Mouse (Mus musculus) liver, embryonic 14 days (tissue): ENCODE measurements around the gene Pitx3. TPM values are rescaled to one million over a fixed set of nuclear protein-coding genes. Genes with fewer than 3 reads are reported as not detected.

Experiments
- polyA plus RNA-seq: library from polyadenylated mRNA; depleted of rRNA; stranded (reverse); fragments of >200 nt; gene quantifications from 2 replicates; pipeline ENCODE4 v1.2.3, GENCODE M21; 2012; rRNA removed

Pitx3 gene
- 0.01 and 0.14 TPM in 2 replicates for polyA plus RNA-seq

GRCm38 (mm10) chr19:46147511-46148371, at the start of gene Pitx3:
Pitx3 (minus strand) TSS chr19:46148326.

DNA sequence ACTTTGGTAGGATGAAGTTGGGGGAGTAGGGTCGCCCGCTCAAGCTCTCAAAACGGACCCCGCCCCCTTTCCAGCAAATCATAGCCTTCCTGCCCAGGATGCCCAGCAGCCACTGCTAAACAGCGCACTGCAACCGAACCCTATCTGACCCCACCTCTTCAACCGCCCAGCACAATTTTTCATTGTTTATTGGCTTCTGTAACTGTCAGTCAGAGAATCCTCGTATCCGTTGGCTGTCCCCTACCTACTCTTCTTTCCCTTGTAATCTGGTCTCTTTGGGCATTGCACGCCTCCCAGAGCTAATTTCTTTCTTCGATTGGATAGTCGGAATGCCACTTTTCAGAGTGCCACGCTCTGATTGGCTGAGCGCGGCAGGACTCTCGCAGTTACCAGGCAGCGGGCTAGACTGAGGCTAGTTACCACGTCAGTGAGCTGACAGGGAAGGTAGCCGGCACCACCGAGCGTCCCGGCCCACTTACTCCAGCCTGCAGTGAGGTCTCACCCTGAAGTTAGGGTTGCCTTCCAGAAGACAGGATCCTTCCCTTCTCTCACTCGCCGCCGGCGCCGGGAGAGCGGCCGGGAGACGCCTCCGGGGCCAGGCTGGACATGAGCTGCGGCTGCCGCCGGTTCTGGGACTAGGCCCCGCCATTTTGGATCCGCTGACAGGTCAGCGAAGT, 4.1 kb upstream of the Pitx3 start, which contains the start of gene Gbf1:
Gene Gbf1 (plus strand): TSS at position 383 of the 677 bp plus-strand sequence.

DNA sequence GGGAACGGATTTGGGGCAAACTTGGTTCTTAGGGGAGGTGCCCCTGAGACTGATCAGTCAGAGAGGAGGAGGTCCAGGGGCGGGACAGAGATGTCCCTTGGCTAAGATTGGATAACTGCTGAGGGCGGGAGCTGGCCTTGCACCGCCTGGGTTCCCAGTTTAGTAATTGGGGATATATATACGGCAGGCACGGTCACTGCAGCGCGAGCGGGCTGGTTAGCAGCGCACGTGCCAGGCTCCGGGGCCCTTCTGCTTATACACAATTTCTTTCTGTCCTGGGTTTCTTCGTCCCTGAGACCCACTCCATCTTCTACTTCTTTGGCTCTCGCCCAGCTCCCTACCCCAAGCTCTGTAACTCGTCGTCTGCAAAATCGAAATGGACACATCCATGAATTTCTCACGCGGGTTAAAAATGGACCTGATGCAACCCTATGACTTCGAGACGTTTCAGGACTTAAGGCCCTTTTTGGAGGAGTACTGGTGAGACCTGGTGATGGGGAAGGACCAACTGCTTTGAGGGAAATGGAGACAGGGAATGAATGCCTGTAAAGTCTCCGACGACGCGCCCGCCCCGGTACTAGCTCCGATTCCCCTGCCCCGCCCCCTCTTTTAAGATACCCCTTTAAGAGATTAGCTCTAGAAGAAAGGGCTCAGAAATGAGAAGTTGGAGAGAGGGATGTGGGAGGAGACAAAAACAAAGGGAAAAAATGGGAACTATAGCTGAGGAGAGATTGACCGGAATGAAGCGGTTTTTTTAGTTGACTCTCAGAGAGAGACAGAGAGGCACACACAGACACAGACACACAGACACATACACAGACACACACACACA, 16.2 kb downstream of the Pitx3 start, which contains the start of gene Elovl3:
Gene Elovl3 (plus strand): TSS at position 204 of the 832 bp plus-strand sequence.

Other genes with a start within 250 kb of the Pitx3 start
- 2.2 and 2.3 TPM in 2 replicates for gene Armh3, start 149.8 kb downstream of the Pitx3 start, polyA plus RNA-seq
- 0.96 and 1.2 TPM in 2 replicates for gene Hps6, start 144.8 kb downstream of the Pitx3 start, polyA plus RNA-seq
- gene Pprc1, start 103.4 kb downstream of the Pitx3 start, polyA plus RNA-seq, result 13.5 and 16.8 TPM in 2 replicates
- 116 and 124 TPM in 2 replicates for gene Ldb1, start 103.1 kb downstream of the Pitx3 start, polyA plus RNA-seq
- gene Nolc1, start 72.5 kb downstream of the Pitx3 start, polyA plus RNA-seq, result 72.9 and 75.8 TPM in 2 replicates
- gene Elovl3, start 16.4 kb downstream of the Pitx3 start, polyA plus RNA-seq, result not detected in 2 replicates
- gene Gbf1, start 4.2 kb upstream of the Pitx3 start, polyA plus RNA-seq, result 13.8 and 15.3 TPM in 2 replicates
- 4.4 TPM in 2 replicates for gene Nfkb2, start 156.0 kb upstream of the Pitx3 start, polyA plus RNA-seq
- gene Psd, start 178.8 kb upstream of the Pitx3 start, polyA plus RNA-seq, result 5.4 TPM in 2 replicates
- 5.7 and 6.2 TPM in 2 replicates for gene Fbxl15, start 179.9 kb upstream of the Pitx3 start, polyA plus RNA-seq
- gene Cuedc2, start 190.4 kb upstream of the Pitx3 start, polyA plus RNA-seq, result 46.0 and 54.8 TPM in 2 replicates
- 7.3 and 10.8 TPM in 2 replicates for gene Mfsd13a, start 192.8 kb upstream of the Pitx3 start, polyA plus RNA-seq
- 0.21 and 0.23 TPM in 2 replicates for gene 2310034G01Rik, start 202.0 kb upstream of the Pitx3 start, polyA plus RNA-seq
- gene Actr1a, start 247.4 kb upstream of the Pitx3 start, polyA plus RNA-seq, result 25.2 and 30.4 TPM in 2 replicates
- 3.0 and 3.3 TPM in 2 replicates for gene Sufu, start 248.6 kb upstream of the Pitx3 start, polyA plus RNA-seq